Mouse (Mus musculus) activated CD4-positive, CD25-positive, alpha-beta regulatory T cell (primary cell): ENCODE measurements around the gene Eif4e. TPM values are rescaled to one million over a fixed set of nuclear protein-coding genes. Genes with fewer than 3 reads are reported as not detected.

Experiments
- polyA plus RNA-seq, 2 experiments: library from polyadenylated mRNA; unstranded; fragments of 100-300 nt; shearing (Covaris generic); gene quantifications; one replicate each; pipeline ENCODE4 v1.2.1; 2017

Gene Eif4e
- polyA plus RNA-seq: 100 to 1,000 TPM; 198 to 211 TPM

GRCm38 (mm10) chr3:138526073-138526915 lies at the start of gene Eif4e:
TSS of gene Eif4e (plus strand) at chr3:138526179.

GRCm38 (mm10) chr3:138489327-138490033 lies 36.5 kb upstream of the Eif4e start, which contains the start of gene Metap1:
TSS of gene Metap1 (minus strand) at chr3:138489515.

Other genes starting within 250 kb of the Eif4e start
- not detected for gene Adh6a, start 212.9 kb upstream of the Eif4e start, polyA plus RNA-seq
- gene Adh6b, start 184.4 kb upstream of the Eif4e start, polyA plus RNA-seq: under 1 TPM in 1 of 2 experiments, not detected in 1; 0.06 TPM
- not detected for gene Adh4, start 110.7 kb upstream of the Eif4e start, polyA plus RNA-seq
- 100 to 1,000 TPM; 137 to 173 TPM for gene Adh5, start 83.1 kb upstream of the Eif4e start, polyA plus RNA-seq
- gene Metap1, start 36.7 kb upstream of the Eif4e start, polyA plus RNA-seq: 10 to 100 TPM; 37.8 to 44.6 TPM
- gene Tspan5, start 216.0 kb downstream of the Eif4e start, polyA plus RNA-seq: 10 to 100 TPM; 26.3 to 32.7 TPM